Mouse (Mus musculus): ENCODE results near the gene Otud1.

The Otud1 gene

GRCm38 (mm10) chr2:19670851-19671688 lies 13.5 kb downstream of the Otud1 start:
- DNase-seq (ENCODE audit: low spot score), result no peak

- DNase-seq (ENCODE audit: low spot score), result no peak
These were observed 25.4 kb downstream of the Otud1 start for GRCm38 (mm10) chr2:19682997-19683396.

- no peak for DNase-seq (ENCODE audit: low spot score)
These were observed 28.1 kb downstream of the Otud1 start for GRCm38 (mm10) chr2:19685489-19686147.

- DNase-seq (ENCODE audit: low spot score), result no peak
These were observed 32.5 kb downstream of the Otud1 start for GRCm38 (mm10) chr2:19690094-19690493.

GRCm38 (mm10) chr2:19699573-19700295 lies 42.2 kb downstream of the Otud1 start:
- no peak for DNase-seq (ENCODE audit: low spot score)

- no peak for DNase-seq (ENCODE audit: low spot score)
These were observed 43.8 kb downstream of the Otud1 start for GRCm38 (mm10) chr2:19701386-19701785.

- no peak for DNase-seq (ENCODE audit: low spot score)
These were observed 45.6 kb downstream of the Otud1 start for GRCm38 (mm10) chr2:19703020-19703613.

GRCm38 (mm10) chr2:19703670-19704069 lies 46.1 kb downstream of the Otud1 start:
- no peak for DNase-seq (ENCODE audit: low spot score)

GRCm38 (mm10) chr2:19704272-19704671 lies 46.7 kb downstream of the Otud1 start:
- DNase-seq (ENCODE audit: low spot score), result no peak

GRCm38 (mm10) chr2:19706886-19707285 lies 49.3 kb downstream of the Otud1 start:
- DNase-seq (ENCODE audit: low spot score), result no peak

All from testis, postnatal 10 days (tissue).